Mouse (Mus musculus): ENCODE results near the gene Tmprss11f. TPM values are rescaled to one million over a fixed set of nuclear protein-coding genes. Genes with fewer than 3 reads are reported as not detected.
"Not testable (repeated sequence)": the region's sequence is repeated elsewhere in the genome, so short reads cannot be mapped to it uniquely, and the experiment has no call there.

Tmprss11f gene
- polyA plus RNA-seq (2017; shearing (Covaris generic)), result not detected

DNA sequence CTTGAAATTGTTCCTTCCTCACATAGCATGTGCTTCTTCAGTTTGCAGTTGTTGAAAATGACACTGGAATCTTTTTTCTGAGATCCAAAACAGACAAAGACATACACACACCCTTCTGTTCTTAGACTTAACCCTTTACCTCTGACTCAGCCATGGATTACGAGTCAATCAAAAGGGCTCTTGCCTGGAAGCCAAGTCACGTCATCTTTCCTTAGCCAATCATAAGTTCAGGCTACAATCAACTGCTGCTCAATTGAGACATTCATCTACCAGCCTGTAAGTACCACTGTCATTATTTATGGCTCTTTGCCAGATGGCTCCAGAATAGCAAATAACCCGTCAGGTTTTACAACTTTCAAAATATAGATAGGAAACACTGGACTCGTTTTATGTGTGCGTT, at the start of gene Tmprss11f:
Gene Tmprss11f (minus strand): TSS at position 101 of the 400 bp plus-strand sequence.
- ATAC-seq, result no peak

GRCm38 (mm10) chr5:86676262-86676661, 44.0 kb upstream of the Tmprss11f start, which contains the start of gene Tmprss11b:
Gene Tmprss11b (minus strand): TSS chr5:86676362.
- no peak for ATAC-seq

DNA sequence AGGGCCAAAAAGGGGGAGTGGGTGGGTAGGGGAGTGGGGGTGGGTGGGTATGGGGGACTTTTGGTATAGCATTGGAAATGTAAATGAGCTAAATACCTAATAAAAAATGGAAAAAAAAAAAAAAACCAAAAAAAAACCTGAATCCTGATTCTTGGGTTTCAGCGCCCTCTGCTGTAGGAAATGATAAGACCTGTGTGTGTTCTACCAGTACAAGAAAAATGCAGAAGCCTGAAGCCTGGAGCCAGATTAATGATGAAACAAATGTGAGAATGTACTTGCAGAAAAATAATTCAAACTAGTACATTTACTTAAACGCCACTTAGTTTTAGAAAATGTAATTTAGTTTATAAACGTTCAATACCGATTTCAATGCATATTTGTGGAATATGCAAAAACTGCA, 17.0 kb upstream of the Tmprss11f start:
- not testable (repeated sequence) for ATAC-seq

DNA sequence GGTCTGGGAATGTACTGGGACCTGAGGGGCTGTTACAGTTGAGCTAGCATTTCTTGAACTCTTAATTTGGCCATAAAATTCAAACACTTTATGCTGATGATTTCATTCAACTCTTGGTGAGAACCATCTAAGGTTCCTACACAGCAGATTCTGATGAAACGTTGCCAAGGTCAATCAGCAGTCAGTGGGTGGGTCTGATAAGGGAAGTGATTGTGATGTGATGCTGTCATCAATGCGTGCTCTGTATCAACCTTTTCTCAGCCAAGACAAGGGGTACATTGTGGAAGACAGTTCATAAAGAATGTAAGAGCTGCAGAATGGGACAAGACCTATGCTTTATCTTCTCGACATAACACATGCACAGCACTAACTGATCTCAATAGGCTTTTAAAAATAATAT, 8.6 kb upstream of the Tmprss11f start:
- no peak for ATAC-seq

DNA sequence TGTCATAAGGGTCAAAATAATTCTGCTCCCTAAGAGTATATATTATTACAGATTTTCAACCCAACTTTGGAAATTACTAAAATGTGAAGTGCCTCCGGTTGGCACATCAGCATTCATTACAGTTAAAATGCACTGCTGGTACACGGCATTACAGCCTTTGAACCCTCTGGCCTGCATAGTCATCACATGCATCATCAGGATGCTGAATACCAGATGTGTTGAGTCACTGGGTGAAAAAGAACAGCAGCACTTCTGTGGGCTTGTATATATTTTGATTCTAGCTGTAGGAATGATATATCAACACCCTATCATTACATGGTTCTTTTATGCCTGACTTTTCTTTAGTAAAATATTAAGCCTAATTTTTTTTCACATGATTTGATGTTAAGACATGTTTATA, 1.5 kb downstream of the Tmprss11f start:
- no peak for ATAC-seq

- no peak for ATAC-seq
Observed at GRCm38 (mm10) chr5:86621778-86622177, 10.4 kb downstream of the Tmprss11f start.

DNA sequence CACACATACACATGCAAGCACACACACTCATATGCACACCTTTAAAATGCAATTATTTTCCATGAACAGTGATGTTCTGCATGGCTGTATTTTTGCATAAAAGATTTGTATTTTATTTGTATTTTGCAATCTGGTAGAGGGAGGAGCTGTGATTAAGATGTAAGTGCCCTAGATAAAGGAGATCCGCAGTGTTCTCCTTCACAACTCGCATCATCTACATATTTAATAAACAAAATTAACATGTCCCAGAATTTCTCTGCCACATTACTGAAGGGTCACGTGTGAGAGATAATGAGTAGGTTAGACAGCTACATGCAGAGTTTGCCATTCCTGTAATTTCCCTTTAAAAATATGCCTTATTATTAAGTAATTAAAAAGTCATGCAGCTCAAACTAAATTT, 46.3 kb downstream of the Tmprss11f start:
- ATAC-seq, result no peak

GRCm38 (mm10) chr5:86582618-86583017, 49.6 kb downstream of the Tmprss11f start:
- no peak for ATAC-seq

- ATAC-seq, result no peak
Observed at GRCm38 (mm10) chr5:86581998-86582397, 50.2 kb downstream of the Tmprss11f start.

GRCm38 (mm10) chr5:86578761-86579160, 53.5 kb downstream of the Tmprss11f start:
- not testable (repeated sequence) for ATAC-seq

DNA sequence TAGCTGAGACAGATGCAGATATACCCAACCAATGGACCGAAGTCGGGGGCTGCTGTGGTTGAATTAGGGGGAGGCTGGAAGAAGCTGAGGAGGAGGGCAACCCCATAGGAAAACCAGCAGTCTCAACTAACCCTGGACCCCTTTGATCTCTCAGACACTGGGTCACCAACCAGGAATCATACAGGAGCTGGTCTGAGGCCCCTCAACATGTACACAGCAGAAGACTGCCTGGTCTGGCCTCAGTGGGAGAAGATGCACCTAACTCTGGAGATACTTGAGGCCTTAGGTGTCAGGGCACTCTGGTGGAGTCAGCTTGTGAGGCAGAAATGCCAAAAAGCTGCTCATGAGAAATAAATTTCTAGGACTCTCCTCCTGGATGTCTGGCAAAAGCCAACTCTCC, 85.5 kb downstream of the Tmprss11f start:
- ATAC-seq, result no peak

DNA sequence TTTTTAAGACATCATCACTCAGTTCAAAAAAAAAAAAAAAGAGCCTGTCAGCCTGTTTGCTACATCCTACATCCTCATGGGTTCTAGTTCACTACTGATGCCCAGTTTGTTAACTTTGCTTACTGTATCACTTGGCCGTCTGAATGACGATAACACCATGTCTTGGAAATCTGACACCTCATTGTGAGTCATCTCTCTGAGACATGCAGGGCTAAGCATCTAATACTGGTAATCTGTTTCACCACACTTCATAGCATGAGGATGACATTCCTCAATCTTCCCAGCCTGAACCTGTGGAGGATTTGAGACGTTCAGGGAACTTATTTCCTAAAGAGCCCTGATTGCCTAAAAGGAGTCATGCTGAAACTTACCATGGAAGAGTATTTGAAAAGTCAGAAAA, 91.6 kb downstream of the Tmprss11f start:
- no peak for ATAC-seq

- no peak for ATAC-seq
Observed at GRCm38 (mm10) chr5:86528725-86529124, 103.5 kb downstream of the Tmprss11f start.

- no peak for ATAC-seq
Observed at GRCm38 (mm10) chr5:86518500-86518899, 113.7 kb downstream of the Tmprss11f start, which contains the start of gene Tmprss11g. Gene Tmprss11g (minus strand): TSS chr5:86518600.

GRCm38 (mm10) chr5:86511538-86511937, 120.7 kb downstream of the Tmprss11f start:
- no peak for ATAC-seq

DNA sequence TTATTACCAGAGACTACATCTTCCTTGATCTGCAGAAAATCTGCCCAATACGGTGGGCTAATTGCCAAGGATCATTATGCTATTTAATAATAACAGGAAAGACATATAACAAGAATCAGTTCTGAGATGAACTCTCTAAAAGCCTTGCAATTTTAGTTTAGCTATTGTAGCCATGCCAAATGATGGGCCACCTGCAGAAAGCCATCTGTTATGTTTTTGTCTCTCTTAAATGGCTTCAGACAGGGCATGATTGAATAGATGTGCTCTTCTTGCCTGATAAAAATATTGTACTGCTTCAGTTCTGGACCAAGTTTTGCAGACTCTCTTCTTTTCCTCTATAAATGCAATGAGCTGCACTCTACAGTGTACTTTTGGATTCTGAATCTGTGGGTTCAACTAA, 138.8 kb downstream of the Tmprss11f start:
- no peak for ATAC-seq

GRCm38 (mm10) chr5:86482562-86482961, 149.7 kb downstream of the Tmprss11f start:
- ATAC-seq, result no peak

DNA sequence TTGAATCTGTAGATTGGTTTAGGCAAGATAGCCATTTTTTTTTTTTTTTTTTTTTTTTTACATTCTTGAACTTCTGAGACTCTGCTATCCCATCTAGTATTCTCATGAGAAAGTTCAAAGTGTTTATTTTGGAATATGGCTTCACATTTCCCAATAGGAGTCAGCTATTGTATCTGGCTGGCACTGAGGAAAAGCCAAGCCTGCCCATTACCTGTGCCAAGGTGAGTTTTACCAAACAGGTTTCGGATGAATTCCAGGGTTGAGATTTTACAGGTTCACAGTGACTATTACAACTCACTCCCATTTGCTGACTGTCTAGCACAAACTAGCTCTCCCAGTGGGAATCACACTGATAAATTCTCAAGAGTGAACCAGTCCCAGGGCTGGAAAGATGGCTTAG, 150.2 kb downstream of the Tmprss11f start:
- no peak for ATAC-seq

GRCm38 (mm10) chr5:86473859-86474258, 158.4 kb downstream of the Tmprss11f start:
- ATAC-seq, result no peak

Other genes with a start within 250 kb of the Tmprss11f start
- gene Tmprss11a, start 163.4 kb downstream of the Tmprss11f start, polyA plus RNA-seq (2017; shearing (Covaris generic)), result not detected
- not detected for gene Tmprss11g, start 113.8 kb downstream of the Tmprss11f start, polyA plus RNA-seq (2017; shearing (Covaris generic))
- not detected for gene Tmprss11b, start 43.9 kb upstream of the Tmprss11f start, polyA plus RNA-seq (2017; shearing (Covaris generic))
- under 1 TPM; 0.24 to 0.39 TPM for gene Tmprss11e, start 113.4 kb upstream of the Tmprss11f start, polyA plus RNA-seq (2017; shearing (Covaris generic))
- 10 to 100 TPM; 74.9 to 83.7 TPM for gene Ythdc1, start 171.8 kb upstream of the Tmprss11f start, polyA plus RNA-seq (2017; shearing (Covaris generic))